Mouse (Mus musculus): ENCODE measurements around the gene Ypel2.

GRCm38 (mm10) chr11:86944539-86944938, 49.0 kb downstream of the Ypel2 start:
- no peak for TF ChIP-seq POLR2A (IDR thresholded peaks at IDR 0.05; ENCODE audit: control insufficient read depth, extremely low read depth, insufficient read depth, low read length, poor library complexity)
- no peak for TF ChIP-seq CTCF (IDR thresholded peaks at IDR 0.05; ENCODE audit: borderline replicate concordance, control insufficient read depth, extremely low read depth, insufficient read depth, low read length, poor library complexity)

Measured in thymus, adult 2 months (tissue).